Mouse (Mus musculus) embryonic facial prominence, embryonic 12.5 days (tissue): ENCODE results near the gene Fut7. TPM values are rescaled to one million over a fixed set of nuclear protein-coding genes. Genes with fewer than 3 reads are reported as not detected.
A peak's percentile ranks its signal among the peaks of the same experiment; 100 is the strongest.
"Not testable (repeated sequence)": the region's sequence is repeated elsewhere in the genome, so short reads cannot be mapped to it uniquely, and the experiment has no call there.

Experiments used
- ATAC-seq: fragments of 200-750 bp; cut with Nextera tagmentation; 2 replicates; pipeline ENCODE4 v1.8.0; 2017; ENCODE audit not compliant: insufficient number of reproducible peaks, insufficient read depth, low FRiP score, low TSS enrichment
- H3K27ac ChIP-seq: fragments of 300-500 bp; sonication (generic); 2 replicates; pipeline ENCODE4 v1.5.1; 2016; ENCODE audit warnings: mild to moderate bottlenecking
- H3K27me3 ChIP-seq: fragments of 300-500 bp; sonication (generic); 2 replicates; pipeline ENCODE4 v1.6.1; 2016; ENCODE audit warnings: mild to moderate bottlenecking, moderate library complexity
- H3K36me3 ChIP-seq: fragments of 300-500 bp; sonication (generic); 2 replicates; pipeline ENCODE4 v1.6.1; 2016; ENCODE audit warnings: mild to moderate bottlenecking
- H3K4me1 ChIP-seq: fragments of 300-500 bp; sonication (generic); 2 replicates; pipeline ENCODE4 v1.6.1; 2016
- H3K4me2 ChIP-seq: fragments of 300-500 bp; sonication (generic); replicated peaks from 2 replicates; pipeline ENCODE4 v1.6.1; 2016; ENCODE audit warnings: mild to moderate bottlenecking, moderate library complexity
- H3K4me3 ChIP-seq: fragments of 300-500 bp; sonication (generic); 2 replicates; pipeline ENCODE4 v1.5.1; 2016; ENCODE audit warnings: mild to moderate bottlenecking
- H3K9ac ChIP-seq: fragments of 300-500 bp; sonication (generic); 2 replicates; pipeline ENCODE4 v1.6.1; 2016; ENCODE audit warnings: mild to moderate bottlenecking, moderate library complexity
- H3K9me3 ChIP-seq: fragments of 300-500 bp; sonication (generic); 2 replicates; pipeline ENCODE4 v1.6.1; 2016; ENCODE audit warnings: mild to moderate bottlenecking, moderate library complexity
- WGBS: fragments of 180-500 bp; shearing (Covaris S2); methylation state at CpG from one replicate; pipeline ENCODE4 v1.1.7; 2016; 5-methylcytosine and 5-hydroxymethylcytosine counted together
- polyA plus RNA-seq: library from polyadenylated mRNA; unstranded; fragments of >200 nt; fragmentation: Nextera tagmentation; extraction: Ambion mirVana; gene quantifications from 2 replicates; pipeline ENCODE4 v1.2.1, GENCODE M21; 2016

Fut7 gene
- polyA plus RNA-seq, 1 experiment from 2014 or later = not detected

GRCm38 (mm10) chr2:25400291-25400690, 22.8 kb upstream of the Fut7 start:
- ATAC-seq = no peak
- Histone ChIP-seq H3K9ac (no peak overlapping the region), H3K27me3 (peaks cover 96% of the 10 kb centered on the region), H3K27ac (no peak overlapping the region), H3K4me3 (no peak overlapping the region), H3K4me1 (peaks cover 12% of the 10 kb centered on the region; the same call in 1 of the 2 replicates), H3K9me3 (no peaks in the 10 kb centered on the region), H3K4me2 (peak overlapping the region; percentile 27), H3K36me3 (no peaks in the 10 kb centered on the region)
- 16% methylated on average over 16 of the region's 16 CpGs for WGBS

DNA sequence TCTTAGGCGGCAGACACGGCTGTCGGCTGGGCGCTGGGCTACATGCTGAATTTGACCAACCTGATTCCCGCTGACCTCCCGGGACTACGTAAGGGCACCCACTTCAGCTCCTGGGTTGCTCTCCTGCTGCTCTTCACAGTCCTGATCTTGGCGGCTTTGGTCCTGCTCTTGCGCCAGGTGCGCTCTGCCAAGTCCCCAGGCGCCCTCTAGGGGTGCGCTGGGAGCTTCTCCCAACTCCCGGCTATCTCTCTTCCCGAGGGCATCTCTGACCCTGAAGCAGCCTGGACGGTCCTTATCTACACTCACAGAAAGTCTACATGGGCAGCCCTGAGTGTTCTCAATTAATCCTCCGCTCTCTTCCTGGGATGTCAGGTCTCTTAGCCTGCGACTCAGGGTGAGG, 22.3 kb upstream of the Fut7 start:
- WGBS = 2% methylated on average over 17 of the region's 17 CpGs
- peak overlapping the region; percentile 27 for H3K4me2 ChIP-seq
- H3K4me3 ChIP-seq = no peak overlapping the region
- no peaks in the 10 kb centered on the region for H3K36me3 ChIP-seq
- no peak overlapping the region for H3K9ac ChIP-seq
- H3K9me3 ChIP-seq = no peaks in the 10 kb centered on the region
- H3K4me1 ChIP-seq = peaks cover 9% of the 10 kb centered on the region; the same call in 1 of the 2 replicates
- H3K27ac ChIP-seq = no peak overlapping the region
- ATAC-seq = no peak
- peaks cover 91% of the 10 kb centered on the region for H3K27me3 ChIP-seq

DNA sequence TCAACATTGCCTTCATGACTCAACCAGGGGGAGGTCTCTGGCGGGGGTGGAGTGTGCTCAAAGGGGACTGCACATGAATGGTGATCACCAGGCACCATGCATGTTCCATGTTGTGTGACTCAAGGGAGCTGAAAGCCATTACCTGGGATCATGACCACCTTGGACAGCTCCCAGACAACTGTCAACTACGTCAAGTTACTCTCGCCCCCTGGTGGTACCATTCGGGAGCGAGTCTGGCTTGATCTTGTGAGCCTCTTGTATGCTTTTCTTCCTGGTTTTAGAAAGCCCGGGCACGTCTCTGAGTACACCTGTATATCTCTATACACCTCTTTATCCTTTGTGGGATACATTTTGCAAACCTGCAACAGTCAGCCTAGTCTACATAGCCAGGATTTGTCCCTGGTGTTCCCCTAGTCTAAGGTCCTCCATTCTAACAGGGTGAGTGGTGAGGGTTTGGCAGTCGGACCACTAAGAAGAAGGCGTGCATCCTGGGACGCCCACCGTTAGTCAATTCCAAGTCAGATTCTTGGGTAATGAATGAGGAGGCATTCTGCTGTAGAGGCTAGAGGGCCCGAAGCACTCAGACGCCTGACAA, 20.6 kb upstream of the Fut7 start:
- Histone ChIP-seq H3K4me2 (peak overlapping the region; percentile 79), H3K4me1 (0 out of 2 replicates have a peak, but pooled peaks cover 5% of the 10 kb centered on the region), H3K4me3 (peak overlapping the region; percentile 62), H3K9me3 (no peaks in the 10 kb centered on the region), H3K36me3 (no peaks in the 10 kb centered on the region), H3K27me3 (peaks cover 78% of the 10 kb centered on the region), H3K27ac (no peak overlapping the region), H3K9ac (no peak overlapping the region)
- ATAC-seq = 0 out of 2 replicates have a peak, but pooled peaks have one; percentile 15
- under 1% methylated on average over 13 of the region's 13 CpGs for WGBS

DNA sequence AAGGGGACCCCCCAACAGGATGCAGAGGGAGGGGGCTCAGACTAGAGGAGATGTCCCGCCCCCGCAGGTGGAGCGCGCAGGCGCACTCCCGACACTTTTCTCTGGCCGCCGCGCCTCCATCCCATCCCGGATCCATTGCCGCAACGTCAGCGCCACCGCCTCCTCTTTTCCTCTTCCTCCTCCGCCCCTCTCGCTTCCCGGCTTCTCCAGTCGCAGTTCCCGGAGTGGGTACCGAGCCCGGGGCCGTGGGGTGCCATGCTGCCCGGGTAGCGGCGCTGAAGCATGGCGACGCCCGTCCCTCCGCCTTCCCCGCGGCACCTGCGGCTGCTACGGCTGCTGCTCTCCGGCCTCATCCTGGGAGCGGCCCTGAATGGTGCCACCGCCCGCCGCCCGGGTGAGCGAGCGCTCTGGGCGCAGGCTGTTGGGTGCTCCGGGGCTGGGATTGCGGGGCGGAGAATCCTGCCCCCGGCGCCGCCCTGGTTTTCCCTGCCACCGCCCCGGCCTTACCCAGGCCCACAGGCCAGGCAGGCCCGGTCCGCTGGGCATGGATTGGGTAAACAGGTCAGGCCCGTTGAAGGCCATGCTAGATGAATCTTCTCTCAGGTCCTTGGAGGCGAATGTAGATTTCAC, 20.0 kb upstream of the Fut7 start:
- Histone ChIP-seq H3K9ac (peak overlapping the region; percentile 63), H3K27me3 (peaks cover 72% of the 10 kb centered on the region), H3K9me3 (no peaks in the 10 kb centered on the region), H3K4me1 (0 out of 2 replicates have a peak, but pooled peaks cover 5% of the 10 kb centered on the region), H3K4me3 (peak overlapping the region; percentile 62), H3K36me3 (no peaks in the 10 kb centered on the region), H3K4me2 (peak overlapping the region; percentile 79), H3K27ac (peak overlapping the region; percentile 23; the same call in 1 of the 2 replicates)
- ATAC-seq = no peak
- WGBS = 2% methylated on average over 54 of the region's 54 CpGs

GRCm38 (mm10) chr2:25403994-25404393, 19.1 kb upstream of the Fut7 start:
- 0 out of 2 replicates have a peak overlapping the region, but pooled peaks have one; percentile 62 for H3K4me3 ChIP-seq
- H3K9ac ChIP-seq = no peak overlapping the region
- no peaks in the 10 kb centered on the region for H3K9me3 ChIP-seq
- no peak overlapping the region for H3K27ac ChIP-seq
- no peaks in the 10 kb centered on the region for H3K36me3 ChIP-seq
- H3K27me3 ChIP-seq = peaks cover 63% of the 10 kb centered on the region
- H3K4me1 ChIP-seq = 0 out of 2 replicates have a peak, but pooled peaks cover 5% of the 10 kb centered on the region
- peak overlapping the region; percentile 79 for H3K4me2 ChIP-seq
- ATAC-seq = no peak
- WGBS = 80% methylated on average over 4 of the region's 4 CpGs

DNA sequence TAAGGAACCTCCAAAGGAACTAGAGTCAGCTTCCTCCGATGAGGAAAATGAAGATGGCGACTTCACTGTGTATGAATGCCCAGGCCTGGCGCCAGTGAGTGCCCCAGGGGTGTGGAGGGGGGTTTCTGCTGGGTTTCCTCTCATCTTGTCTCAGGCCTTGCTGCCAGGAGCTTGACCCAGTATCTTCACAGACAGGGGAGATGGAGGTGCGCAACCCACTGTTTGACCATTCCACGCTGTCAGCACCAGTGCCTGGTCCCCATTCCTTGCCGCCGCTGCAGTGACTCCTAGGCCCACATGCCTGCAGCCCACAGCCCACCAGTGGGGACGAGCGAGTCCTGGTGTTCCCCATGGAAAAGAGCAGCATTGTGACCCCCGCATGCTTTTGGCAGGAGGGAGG, 14.2 kb upstream of the Fut7 start:
- Histone ChIP-seq H3K36me3 (no peaks in the 10 kb centered on the region), H3K9ac (no peak overlapping the region), H3K4me1 (no peaks in the 10 kb centered on the region), H3K27ac (no peak overlapping the region), H3K9me3 (no peaks in the 10 kb centered on the region), H3K27me3 (peaks cover 13% of the 10 kb centered on the region), H3K4me2 (no peak overlapping the region), H3K4me3 (no peak overlapping the region)
- 87% methylated on average over 10 of the region's 10 CpGs for WGBS
- ATAC-seq = no peak

DNA sequence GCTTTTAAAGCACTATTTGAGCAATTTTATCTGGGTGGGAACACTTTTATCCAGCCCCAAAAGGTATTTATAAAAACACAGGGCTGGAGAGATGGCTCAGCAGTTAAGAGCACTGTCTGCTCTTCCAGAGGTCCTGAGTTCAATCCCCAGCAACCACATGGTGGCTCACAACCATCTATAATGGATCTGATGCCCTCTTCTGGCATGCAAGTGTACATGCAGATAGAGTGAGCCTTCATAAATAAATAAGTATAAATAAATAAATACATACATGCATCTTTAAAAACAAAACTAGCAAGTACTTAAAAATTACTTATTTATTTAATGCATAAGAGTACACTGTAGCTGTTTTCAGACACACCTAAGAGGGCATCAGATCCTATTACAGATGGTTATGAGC, 9.6 kb upstream of the Fut7 start:
- H3K27me3 ChIP-seq, H3K9ac ChIP-seq, H3K9me3 ChIP-seq, H3K27ac ChIP-seq, H3K4me3 ChIP-seq, H3K4me2 ChIP-seq, H3K4me1 ChIP-seq, H3K36me3 ChIP-seq, ATAC-seq: not testable (repeated sequence)

DNA sequence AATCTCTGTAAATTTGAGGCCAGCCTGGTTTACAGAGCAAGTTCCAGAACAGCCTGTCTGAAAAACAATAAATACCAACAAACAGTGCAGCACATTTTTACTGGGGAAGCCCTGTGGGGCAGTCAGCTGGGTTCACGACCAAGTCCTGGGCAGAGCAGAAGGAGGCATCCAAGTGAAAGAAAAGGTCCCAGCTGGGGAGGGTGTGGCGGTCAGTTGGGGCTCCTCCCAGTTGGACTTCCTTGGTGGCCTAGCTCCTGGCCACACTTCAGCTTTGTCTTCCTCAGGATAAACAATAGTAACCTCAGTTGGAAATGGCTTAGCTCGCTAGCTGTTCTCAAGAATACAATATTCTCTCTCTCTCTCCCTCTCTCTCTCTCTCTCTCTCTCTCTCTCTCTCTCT, 5.6 kb upstream of the Fut7 start:
- WGBS = 25% methylated on average over 3 of the region's 3 CpGs

DNA sequence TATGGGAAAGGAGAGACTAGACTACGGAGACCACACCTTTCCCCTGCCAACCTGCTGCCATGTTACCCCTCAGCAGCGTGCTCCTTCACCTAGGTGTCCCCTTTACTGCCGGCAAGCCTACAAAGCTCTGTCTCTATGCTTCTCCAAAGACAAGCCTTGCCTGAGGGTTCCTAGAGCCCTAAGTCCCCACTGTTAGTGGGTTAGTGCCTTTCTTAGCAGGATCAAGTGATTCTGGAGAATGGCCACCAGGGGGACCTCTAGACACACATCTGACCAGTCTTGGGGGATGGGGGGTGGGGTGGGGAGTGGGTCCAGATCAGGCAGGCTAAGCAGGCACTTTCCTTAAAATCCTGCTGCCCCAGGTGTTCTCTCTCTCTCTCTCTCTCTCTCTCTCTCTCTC, 1.2 kb upstream of the Fut7 start:
- Histone ChIP-seq H3K4me2 (no peak overlapping the region), H3K4me1 (no peaks in the 10 kb centered on the region), H3K9me3 (no peaks in the 10 kb centered on the region), H3K27ac (no peak overlapping the region), H3K36me3 (no peaks in the 10 kb centered on the region), H3K27me3 (peaks cover 42% of the 10 kb centered on the region), H3K9ac (no peak overlapping the region), H3K4me3 (no peak overlapping the region)
- ATAC-seq = no peak
- 24% methylated on average over 3 of the region's 3 CpGs for WGBS

More for the DNA sequence above, 5.6 kb upstream of the Fut7 start:
- H3K4me1 ChIP-seq = no peaks in the 10 kb centered on the region
- H3K4me2 ChIP-seq = no peak overlapping the region
- H3K36me3 ChIP-seq = no peaks in the 10 kb centered on the region
- H3K4me3 ChIP-seq = no peak overlapping the region
- no peak overlapping the region for H3K9ac ChIP-seq
- peaks cover under 1% of the 10 kb centered on the region; the same call in 1 of the 2 replicates for H3K27me3 ChIP-seq
- no peak overlapping the region for H3K27ac ChIP-seq
- ATAC-seq = no peak
- no peaks in the 10 kb centered on the region for H3K9me3 ChIP-seq

- Histone ChIP-seq H3K27me3 (peaks cover 42% of the 10 kb centered on the region), H3K9me3 (no peaks in the 10 kb centered on the region), H3K27ac (no peak overlapping the region), H3K9ac (no peak overlapping the region), H3K4me3 (no peak overlapping the region), H3K4me1 (no peaks in the 10 kb centered on the region), H3K36me3 (no peaks in the 10 kb centered on the region), H3K4me2 (no peak overlapping the region)
- ATAC-seq = no peak
- WGBS = 60% methylated on average over 1 of the region's 1 CpGs
Observed at GRCm38 (mm10) chr2:25423626-25424025, 559 bp downstream of the Fut7 start.

GRCm38 (mm10) chr2:25425481-25425880, 2.4 kb downstream of the Fut7 start:
- WGBS = 52% methylated on average over 27 of the region's 27 CpGs
- no peak overlapping the region for H3K4me2 ChIP-seq
- no peak overlapping the region for H3K27ac ChIP-seq
- no peaks in the 10 kb centered on the region for H3K9me3 ChIP-seq
- peaks cover 60% of the 10 kb centered on the region for H3K27me3 ChIP-seq
- no peaks in the 10 kb centered on the region for H3K36me3 ChIP-seq
- H3K9ac ChIP-seq = no peak overlapping the region
- no peak for ATAC-seq
- H3K4me3 ChIP-seq = no peak overlapping the region
- peaks cover 6% of the 10 kb centered on the region; the same call in 1 of the 2 replicates for H3K4me1 ChIP-seq

DNA sequence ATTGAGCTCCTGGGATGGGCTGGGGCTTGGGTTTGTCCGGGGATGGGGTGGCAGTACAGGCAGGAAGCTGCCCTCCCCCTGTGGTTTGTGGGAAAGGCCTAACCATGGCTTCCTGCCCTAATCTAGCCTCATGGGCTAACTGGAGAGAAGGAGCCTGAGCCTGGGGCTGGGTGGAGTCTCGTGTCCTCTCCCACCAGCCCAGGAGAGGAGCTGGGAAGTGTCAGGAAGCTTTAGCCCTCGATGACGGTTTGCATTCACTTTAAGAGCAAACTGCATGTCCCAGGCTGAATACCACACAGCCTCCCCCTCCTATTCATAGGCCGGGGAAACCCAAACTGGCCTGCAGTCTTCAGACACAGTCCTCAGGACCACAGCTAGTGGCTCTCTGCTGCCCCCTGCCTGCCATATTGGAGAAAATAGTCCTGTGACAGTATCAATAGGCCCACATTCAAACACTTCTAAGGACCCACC, 3.7 kb downstream of the Fut7 start:
- no peak for ATAC-seq
- H3K4me2 ChIP-seq = no peak overlapping the region
- no peak overlapping the region for H3K27ac ChIP-seq
- H3K9me3 ChIP-seq = no peaks in the 10 kb centered on the region
- H3K4me1 ChIP-seq = peaks cover 6% of the 10 kb centered on the region; the same call in 1 of the 2 replicates
- H3K4me3 ChIP-seq = no peak overlapping the region
- H3K36me3 ChIP-seq = no peaks in the 10 kb centered on the region
- peak overlapping the region; percentile 34; the same call in 1 of the 2 replicates for H3K9ac ChIP-seq
- peaks cover 65% of the 10 kb centered on the region for H3K27me3 ChIP-seq
- WGBS = 28% methylated on average over 5 of the region's 5 CpGs
